Mouse (Mus musculus) olfactory bulb, adult 2 months (tissue): ENCODE measurements around the gene Map3k11. TPM values are rescaled to one million over a fixed set of nuclear protein-coding genes. Genes with fewer than 3 reads are reported as not detected.

Experiments used
- H3K27ac ChIP-seq: fragments of 200-500 bp; 2 replicates; pipeline ENCODE4 v1.5.1; 2012; ENCODE audit warnings: low read depth, low read length; ENCODE audit not compliant: insufficient read depth
- H3K4me1 ChIP-seq: fragments of 200-500 bp; 2 replicates; pipeline ENCODE4 v1.6.1; 2012; ENCODE audit warnings: low read length; ENCODE audit not compliant: control insufficient read depth, insufficient read depth
- H3K4me3 ChIP-seq: fragments of 200-500 bp; 2 replicates; pipeline ENCODE4 v1.5.1; 2012; ENCODE audit warnings: mild to moderate bottlenecking, low read depth, low read length, moderate library complexity; ENCODE audit not compliant: insufficient read depth
- CTCF ChIP-seq: fragments of 200-500 bp; IDR thresholded peaks from 2 replicates; pipeline ENCODE4 v1.5.1; 2012; ENCODE audit warnings: low read depth, mild to moderate bottlenecking, low read length, moderate library complexity; ENCODE audit not compliant: insufficient read depth
- POLR2A ChIP-seq: fragments of 200-500 bp; IDR thresholded peaks from 2 replicates; pipeline ENCODE4 v1.6.1; 2012; ENCODE audit warnings: mild to moderate bottlenecking, low read depth, low read length, moderate library complexity; ENCODE audit not compliant: insufficient read depth
- WGBS: fragments of 180-500 bp; shearing (Covaris S2); methylation state at CpG from one replicate; pipeline ENCODE4 v1.1.7; 2018; 5-methylcytosine and 5-hydroxymethylcytosine counted together
- polyA plus RNA-seq: library from polyadenylated mRNA; stranded (reverse); fragments of >200 nt; gene quantifications from 2 replicates; pipeline ENCODE4 v1.2.4, GENCODE M21; 2012; ENCODE audit warnings: low replicate concordance; ENCODE audit not compliant: missing spikeins, insufficient read depth, insufficient read length

Map3k11 gene
- polyA plus RNA-seq, result not detected in 2 replicates

GRCm38 (mm10) chr19:5688200-5689087 is at the start of gene Map3k11, which contains the start of gene Pcnx3:
Gene Map3k11, plus strand, starts transcription at chr19:5688742.
Gene Pcnx3, minus strand, starts transcription at chr19:5688908.
- H3K4me3 ChIP-seq, result peak within 1 kb of the TSS; percentile 87
- peak within 1 kb of the TSS; percentile 68 for H3K27ac ChIP-seq
- WGBS, result under 1% methylated on average over 69 of the region's 69 CpGs
- TF ChIP-seq POLR2A (no peak; the same call in 1 of the 2 replicates), CTCF (no peak)
- peaks cover 42% of the 10 kb centered on the region for H3K4me1 ChIP-seq

- TF ChIP-seq CTCF, result no peak
- no peak for TF ChIP-seq POLR2A
- Histone ChIP-seq H3K27ac (no peak overlapping the region), H3K4me3 (no peak overlapping the region), H3K4me1 (peaks cover 18% of the 10 kb centered on the region)
- 83% methylated on average over 9 of the region's 9 CpGs for WGBS
Observed at GRCm38 (mm10) chr19:5640339-5640738, 48.2 kb upstream of the Map3k11 start.

- 92% methylated on average over 17 of the region's 17 CpGs for WGBS
Observed at GRCm38 (mm10) chr19:5641021-5641420, 47.5 kb upstream of the Map3k11 start.

GRCm38 (mm10) chr19:5641641-5642040 is 46.9 kb upstream of the Map3k11 start:
- H3K4me1 ChIP-seq, result peaks cover 17% of the 10 kb centered on the region
- WGBS, result 89% methylated on average over 8 of the region's 8 CpGs
- H3K27ac ChIP-seq, result no peak overlapping the region
- TF ChIP-seq CTCF (no peak), POLR2A (no peak)
- no peak overlapping the region for H3K4me3 ChIP-seq

More at GRCm38 (mm10) chr19:5641021-5641420, 47.5 kb upstream of the Map3k11 start:
- Histone ChIP-seq H3K4me3 (no peak overlapping the region), H3K27ac (no peak overlapping the region), H3K4me1 (peaks cover 18% of the 10 kb centered on the region)
- TF ChIP-seq POLR2A (no peak), CTCF (no peak)

GRCm38 (mm10) chr19:5645280-5645679 is 43.3 kb upstream of the Map3k11 start:
- H3K4me3 ChIP-seq, result no peak overlapping the region
- peaks cover 16% of the 10 kb centered on the region for H3K4me1 ChIP-seq
- no peak overlapping the region for H3K27ac ChIP-seq
- no peak for TF ChIP-seq POLR2A
- TF ChIP-seq CTCF, result no peak
- WGBS, result 96% methylated on average over 9 of the region's 9 CpGs

GRCm38 (mm10) chr19:5646731-5647330 is 41.7 kb upstream of the Map3k11 start:
- Histone ChIP-seq H3K4me3 (no peak overlapping the region), H3K27ac (no peak overlapping the region), H3K4me1 (peaks cover 16% of the 10 kb centered on the region)
- TF ChIP-seq CTCF (no peak), POLR2A (no peak)
- 90% methylated on average over 8 of the region's 8 CpGs for WGBS

GRCm38 (mm10) chr19:5647791-5648190 is 40.8 kb upstream of the Map3k11 start:
- Histone ChIP-seq H3K27ac (no peak overlapping the region), H3K4me1 (peaks cover 16% of the 10 kb centered on the region), H3K4me3 (no peak overlapping the region)
- TF ChIP-seq CTCF, result no peak
- TF ChIP-seq POLR2A, result no peak
- WGBS, result 92% methylated on average over 6 of the region's 6 CpGs

GRCm38 (mm10) chr19:5648401-5649297 is 39.9 kb upstream of the Map3k11 start:
- Histone ChIP-seq H3K4me1 (peaks cover 16% of the 10 kb centered on the region), H3K4me3 (peak overlapping the region; percentile 38), H3K27ac (peak overlapping the region; percentile 64)
- TF ChIP-seq POLR2A (0 out of 2 replicates have a peak, but pooled peaks have one; percentile 10), CTCF (no peak)
- 12% methylated on average over 26 of the region's 26 CpGs for WGBS
